Mouse (Mus musculus): ENCODE results near the gene Dhrs4. TPM values are rescaled to one million over a fixed set of nuclear protein-coding genes. Genes with fewer than 3 reads are reported as not detected.

Gene Dhrs4
- polyA plus RNA-seq, 1 experiment, result 206 TPM

- no peaks in the 10 kb centered on the region for H3K4me1 ChIP-seq (ENCODE audit: control insufficient read depth, insufficient read depth, insufficient read length, low read length)
- no peak overlapping the region for H3K4me3 ChIP-seq (ENCODE audit: insufficient read depth, low read depth, low read length)
- H3K27ac ChIP-seq (replicated peaks; ENCODE audit: low read depth, low read length), result no peak overlapping the region
Observed at GRCm38 (mm10) chr14:55536116-55536745, 57.7 kb downstream of the Dhrs4 start.

Other genes starting within 250 kb of the Dhrs4 start
- gene Carmil3, start 11.9 kb downstream of the Dhrs4 start, polyA plus RNA-seq (2012; ENCODE audit: insufficient read depth, insufficient read length, missing spikeins), result 0.48 and 0.54 TPM in 2 replicates
- gene Cpne6, start 31.7 kb downstream of the Dhrs4 start, polyA plus RNA-seq (2012; ENCODE audit: insufficient read depth, insufficient read length, missing spikeins), result not detected in 2 replicates
- not detected in 2 replicates for gene Nrl, start 46.2 kb downstream of the Dhrs4 start, polyA plus RNA-seq (2012; ENCODE audit: insufficient read depth, insufficient read length, missing spikeins)
- gene Pck2, start 61.5 kb downstream of the Dhrs4 start, polyA plus RNA-seq (2012; ENCODE audit: insufficient read depth, insufficient read length, missing spikeins), result 5.0 and 10.3 TPM in 2 replicates
- 45.4 and 56.7 TPM in 2 replicates for gene Dcaf11, start 81.2 kb downstream of the Dhrs4 start, polyA plus RNA-seq (2012; ENCODE audit: insufficient read depth, insufficient read length, missing spikeins)
- not detected in 2 replicates for gene A730061H03Rik, start 81.6 kb downstream of the Dhrs4 start, polyA plus RNA-seq (2012; ENCODE audit: insufficient read depth, insufficient read length, missing spikeins)
- gene Fitm1, start 96.9 kb downstream of the Dhrs4 start, polyA plus RNA-seq (2012; ENCODE audit: insufficient read depth, insufficient read length, missing spikeins), result 4.7 and 5.4 TPM in 2 replicates
- gene Psme1, start 99.4 kb downstream of the Dhrs4 start, polyA plus RNA-seq (2012; ENCODE audit: insufficient read depth, insufficient read length, missing spikeins), result 191 and 217 TPM in 2 replicates
- gene Emc9, start 106.5 kb downstream of the Dhrs4 start, polyA plus RNA-seq (2012; ENCODE audit: insufficient read depth, insufficient read length, missing spikeins), result 42.1 and 45.5 TPM in 2 replicates
- gene Psme2, start 112.4 kb downstream of the Dhrs4 start, polyA plus RNA-seq (2012; ENCODE audit: insufficient read depth, insufficient read length, missing spikeins), result 248 and 256 TPM in 2 replicates
- gene Rnf31, start 113.0 kb downstream of the Dhrs4 start, polyA plus RNA-seq (2012; ENCODE audit: insufficient read depth, insufficient read length, missing spikeins), result 11.1 and 12.0 TPM in 2 replicates
- 4.8 and 7.4 TPM in 2 replicates for gene Irf9, start 124.8 kb downstream of the Dhrs4 start, polyA plus RNA-seq (2012; ENCODE audit: insufficient read depth, insufficient read length, missing spikeins)
- gene Rec8, start 139.3 kb downstream of the Dhrs4 start, polyA plus RNA-seq (2012; ENCODE audit: insufficient read depth, insufficient read length, missing spikeins), result not detected in 2 replicates
- gene Ipo4, start 157.2 kb downstream of the Dhrs4 start, polyA plus RNA-seq (2012; ENCODE audit: insufficient read depth, insufficient read length, missing spikeins), result 25.0 and 31.0 TPM in 2 replicates
- gene Gm49378, start 159.1 kb downstream of the Dhrs4 start, polyA plus RNA-seq (2012; ENCODE audit: insufficient read depth, insufficient read length, missing spikeins), result 2.7 and 3.4 TPM in 2 replicates
- gene Tm9sf1, start 165.0 kb downstream of the Dhrs4 start, polyA plus RNA-seq (2012; ENCODE audit: insufficient read depth, insufficient read length, missing spikeins), result 21.6 and 26.6 TPM in 2 replicates
- gene Tssk4, start 171.4 kb downstream of the Dhrs4 start, polyA plus RNA-seq (2012; ENCODE audit: insufficient read depth, insufficient read length, missing spikeins), result not detected in 2 replicates
- 29.0 and 33.3 TPM in 2 replicates for gene Mdp1, start 181.8 kb downstream of the Dhrs4 start, polyA plus RNA-seq (2012; ENCODE audit: insufficient read depth, insufficient read length, missing spikeins)
- 19.8 and 20.3 TPM in 2 replicates for gene Gmpr2, start 193.2 kb downstream of the Dhrs4 start, polyA plus RNA-seq (2012; ENCODE audit: insufficient read depth, insufficient read length, missing spikeins)
- 243 and 245 TPM in 2 replicates for gene Nedd8, start 193.4 kb downstream of the Dhrs4 start, polyA plus RNA-seq (2012; ENCODE audit: insufficient read depth, insufficient read length, missing spikeins)
- 8.2 and 9.2 TPM in 2 replicates for gene Tinf2, start 203.1 kb downstream of the Dhrs4 start, polyA plus RNA-seq (2012; ENCODE audit: insufficient read depth, insufficient read length, missing spikeins)
- gene Tgm1, start 235.2 kb downstream of the Dhrs4 start, polyA plus RNA-seq (2012; ENCODE audit: insufficient read depth, insufficient read length, missing spikeins), result not detected in 2 replicates
- gene Rabggta, start 243.5 kb downstream of the Dhrs4 start, polyA plus RNA-seq (2012; ENCODE audit: insufficient read depth, insufficient read length, missing spikeins), result 8.9 and 10.1 TPM in 2 replicates

All from brown adipose tissue, adult 24 weeks (tissue).